Mouse (Mus musculus): ENCODE measurements around the gene Lrrk1. TPM values are rescaled to one million over a fixed set of nuclear protein-coding genes. Genes with fewer than 3 reads are reported as not detected.

Gene Lrrk1
- total and polyA plus RNA-seq, 3 experiments, result 5.0 to 16.9 (median 13.6) TPM

- H3K27ac ChIP-seq (ENCODE audit: insufficient read depth, low read depth), result no peak overlapping the region
- no peaks in the 10 kb centered on the region for H3K27me3 ChIP-seq (replicated peaks)
- no peaks in the 10 kb centered on the region for H3K36me3 ChIP-seq (replicated peaks in 1 of 2; ENCODE audit: control insufficient read depth in 1 of 2, insufficient read depth in 1 of 2, low read length in 1 of 2)
- H3K79me2 ChIP-seq (replicated peaks; ENCODE audit: control insufficient read depth, extremely low read depth, insufficient read depth, poor library complexity, severe bottlenecking), result no peaks in the 10 kb centered on the region
- TF ChIP-seq USF2 (conservative IDR thresholded peaks at IDR 0.05; ENCODE audit: low read depth, low read length), result peak; percentile 63
- peak; percentile 65 for TF ChIP-seq BHLHE40 (IDR thresholded peaks at IDR 0.05; ENCODE audit: low read depth, low read length)
- TF ChIP-seq USF1 (IDR thresholded peaks at IDR 0.05; ENCODE audit: low read depth, low read length), result peak; percentile 69
- TF ChIP-seq NRF1 (IDR thresholded peaks at IDR 0.05; ENCODE audit: low read depth, low read length), result no peak
- TF ChIP-seq SMC3 (IDR thresholded peaks at IDR 0.05; ENCODE audit: low read depth, low read length), result no peak
- 0 out of 2 replicates have a peak, but pooled peaks have one; percentile 48 for TF ChIP-seq MXI1 (IDR thresholded peaks at IDR 0.05; ENCODE audit: low read depth, low read length)
- peak; percentile 75 for TF ChIP-seq MAX (IDR thresholded peaks at IDR 0.05; ENCODE audit: low read length)
- peak; percentile 24; the same call in 1 of the 2 replicates for TF ChIP-seq ETS1 (conservative IDR thresholded peaks at IDR 0.05; ENCODE audit: low read depth, low read length)
- TF ChIP-seq GABPA (IDR thresholded peaks at IDR 0.05; ENCODE audit: insufficient replicate concordance, low read depth, low read length), result no peak
- H3K9ac ChIP-seq (ENCODE audit: insufficient read depth, low read depth), result no peak overlapping the region
- dilution Hi-C loops (cut with MboI; ENCODE audit: extremely low pct_ligation_motif_present, extremely low pct_unique_long_range_greater_than_20kb, low sequenced_read_pairs) (no loop called here), in situ Hi-C loops (cut with MboI; ENCODE audit: low pct_ligation_motif_present, low pct_unique_long_range_greater_than_20kb, low sequenced_read_pairs) (no loop called here)
- H3K9me3 ChIP-seq (replicated peaks; ENCODE audit: low read length), result peaks cover 3% of the 10 kb centered on the region
- H3K4me1 ChIP-seq (ENCODE audit: control insufficient read depth in 1 of 2, insufficient read depth in 2 of 2), result peaks cover 19 to 60% of the 10 kb centered on the region in 2 experiments
- no peak overlapping the region for H3K4me2 ChIP-seq (ENCODE audit: insufficient read depth, low read depth, poor library complexity, severe bottlenecking)
- H3K4me3 ChIP-seq (replicated peaks in 1 of 3; ENCODE audit: low read depth in 2 of 3, low read length in 2 of 3, poor library complexity in 1 of 3), result no peak overlapping the region
- peak; percentile 61 for DNase-seq (ENCODE audit: extremely low read depth)
Observed at GRCm38 (mm10) chr7:66185370-66185769, 202.8 kb downstream of the Lrrk1 start.

DNA sequence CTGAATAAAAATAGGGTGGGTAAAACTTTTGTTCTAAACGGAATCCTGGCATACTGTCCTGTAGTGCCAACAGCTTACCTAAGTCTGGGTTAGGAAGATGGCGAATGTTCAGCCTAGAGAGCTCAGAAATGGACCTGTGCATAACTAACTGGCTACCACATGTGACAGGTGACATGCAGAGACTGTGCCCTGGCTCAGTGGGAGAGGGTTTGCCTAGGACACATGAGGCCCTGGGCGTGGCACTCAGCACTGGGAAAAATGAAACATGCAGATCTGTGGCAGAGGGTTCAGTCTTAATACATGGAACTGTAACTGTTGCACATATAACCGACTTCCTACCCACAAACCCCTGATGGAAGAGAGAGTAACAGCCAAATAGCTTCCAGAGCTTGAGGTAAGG is 204.1 kb downstream of the Lrrk1 start:
- TF ChIP-seq TCF12 (IDR thresholded peaks at IDR 0.05; ENCODE audit: low read depth, low read length) (no peak), MYC (IDR thresholded peaks at IDR 0.05; ENCODE audit: low read depth, low read length) (no peak), SMC3 (IDR thresholded peaks at IDR 0.05; ENCODE audit: low read depth, low read length) (no peak), RCOR1 (conservative IDR thresholded peaks at IDR 0.05; ENCODE audit: low read depth, low read length) (no peak), JUND (conservative IDR thresholded peaks at IDR 0.05; ENCODE audit: low read depth, low read length) (no peak), CHD1 (IDR thresholded peaks at IDR 0.05; ENCODE audit: low read depth, low read length) (no peak), TBP (conservative IDR thresholded peaks at IDR 0.05; ENCODE audit: low read depth, low read length) (no peak), PAX5 (IDR thresholded peaks at IDR 0.05; ENCODE audit: low read length) (no peak), RAD21 (IDR thresholded peaks at IDR 0.05; ENCODE audit: low read depth, low read length) (no peak)
- H3K4me2 ChIP-seq (ENCODE audit: insufficient read depth, low read depth, poor library complexity, severe bottlenecking), result no peak overlapping the region
- dilution Hi-C loops (cut with MboI; ENCODE audit: extremely low pct_ligation_motif_present, extremely low pct_unique_long_range_greater_than_20kb, low sequenced_read_pairs), result no loop called here

More for the DNA sequence above, 204.1 kb downstream of the Lrrk1 start:
- H3K79me2 ChIP-seq (replicated peaks; ENCODE audit: control insufficient read depth, extremely low read depth, insufficient read depth, poor library complexity, severe bottlenecking), result no peaks in the 10 kb centered on the region
- no peaks in the 10 kb centered on the region for H3K36me3 ChIP-seq (replicated peaks in 1 of 2; ENCODE audit: control insufficient read depth in 1 of 2, insufficient read depth in 1 of 2, low read length in 1 of 2)
- no peaks in the 10 kb centered on the region for H3K27me3 ChIP-seq (replicated peaks)
- in situ Hi-C loops (cut with MboI; ENCODE audit: low pct_ligation_motif_present, low pct_unique_long_range_greater_than_20kb, low sequenced_read_pairs), result no loop called here
- H3K9me3 ChIP-seq (replicated peaks; ENCODE audit: low read length), result peaks cover 3% of the 10 kb centered on the region
- H3K4me1 ChIP-seq (ENCODE audit: control insufficient read depth in 1 of 2, insufficient read depth in 2 of 2), result peaks cover 20 to 71% of the 10 kb centered on the region in 2 experiments
- H3K4me3 ChIP-seq (replicated peaks in 1 of 3; ENCODE audit: low read depth in 2 of 3, low read length in 2 of 3, poor library complexity in 1 of 3), result no peak overlapping the region
- no peak overlapping the region for H3K27ac ChIP-seq (ENCODE audit: insufficient read depth, low read depth)
- DNase-seq (ENCODE audit: extremely low read depth), result no peak
- no peak overlapping the region for H3K9ac ChIP-seq (ENCODE audit: insufficient read depth, low read depth)

All from CH12.LX (cell line).